Mouse (Mus musculus) spleen, adult 2 months (tissue): ENCODE results near the gene Prcd. TPM values are rescaled to one million over a fixed set of nuclear protein-coding genes. Genes with fewer than 3 reads are reported as not detected.
"Not testable (repeated sequence)": the region's sequence is repeated elsewhere in the genome, so short reads cannot be mapped to it uniquely, and the experiment has no call there.

ENCODE experiments used
- DNase-seq, 2 experiments: peaks; one replicate each; pipeline versions ENCODE4 v3.0.0 to v3.0.0-alpha.2; 2012 to 2021; ENCODE audit warnings: low spot score in 2 of 2, low read depth in 1 of 2
- H3K27ac ChIP-seq: fragments of 200-500 bp; 2 replicates; pipeline ENCODE4 v1.5.1; 2012; ENCODE audit warnings: low read length, inconsistent platforms; ENCODE audit not compliant: insufficient read depth
- H3K27me3 ChIP-seq: fragments of 200-500 bp; 2 replicates; pipeline ENCODE4 v1.6.1; 2012; ENCODE audit warnings: mild to moderate bottlenecking, moderate library complexity, low read length, inconsistent platforms; ENCODE audit not compliant: control insufficient read depth, insufficient read depth
- H3K36me3 ChIP-seq: fragments of 200-500 bp; 2 replicates; pipeline ENCODE4 v1.6.1; 2012; ENCODE audit warnings: mild to moderate bottlenecking, low read length, inconsistent platforms; ENCODE audit not compliant: control insufficient read depth, insufficient read depth
- H3K4me1 ChIP-seq: fragments of 200-500 bp; 2 replicates; pipeline ENCODE4 v1.6.1; 2011; ENCODE audit warnings: inconsistent platforms; ENCODE audit not compliant: control insufficient read depth, insufficient read depth, insufficient read length
- H3K4me3 ChIP-seq: fragments of 200-500 bp; 2 replicates; pipeline ENCODE4 v1.5.1; 2011; ENCODE audit warnings: mild to moderate bottlenecking, inconsistent platforms; ENCODE audit not compliant: insufficient read depth, insufficient read length; ENCODE audit errors: extremely low read depth
- CTCF ChIP-seq: fragments of 200-500 bp; IDR thresholded peaks from 2 replicates; pipeline ENCODE4 v1.5.1; 2011; ENCODE audit warnings: mild to moderate bottlenecking, inconsistent platforms; ENCODE audit not compliant: insufficient read depth, insufficient read length, insufficient replicate concordance; ENCODE audit errors: extremely low read depth
- POLR2A ChIP-seq: fragments of 200-500 bp; IDR thresholded peaks from 2 replicates; pipeline ENCODE4 v1.6.1; 2011; ENCODE audit warnings: low read depth, low read length, inconsistent platforms
- WGBS: fragments of 180-500 bp; shearing (Covaris S2); methylation state at CpG from one replicate; pipeline ENCODE4 v1.1.7; 2018; 5-methylcytosine and 5-hydroxymethylcytosine counted together
- polyA plus RNA-seq: library from polyadenylated mRNA; depleted of rRNA; stranded (reverse); fragments of >200 nt; gene quantifications from 2 replicates; pipeline ENCODE4 v1.2.3, GENCODE M21; 2012

The Prcd gene
- polyA plus RNA-seq, 1 experiment, result 0.72 TPM

DNA sequence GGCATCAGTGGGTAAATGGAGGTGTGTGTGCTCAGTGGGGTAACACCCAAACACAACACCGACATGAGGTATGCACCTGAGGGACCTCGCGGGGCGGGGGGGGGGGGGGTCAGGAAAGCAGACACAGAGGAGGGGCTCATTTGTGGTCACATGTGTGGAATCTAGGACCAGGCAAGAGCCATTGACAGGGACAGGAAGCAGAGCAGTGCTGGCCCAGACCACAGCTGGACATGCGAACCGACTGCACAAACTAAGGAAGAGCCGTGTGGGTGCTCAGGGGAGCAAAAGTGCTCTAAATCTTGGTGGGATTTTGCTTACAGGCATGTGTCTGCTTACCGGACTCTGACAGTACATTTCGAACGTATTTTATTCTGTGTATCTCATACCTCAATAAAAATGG, 12.0 kb downstream of the Prcd start:
- Histone ChIP-seq H3K27ac (no peak overlapping the region), H3K4me3 (no peak overlapping the region), H3K27me3 (no peaks in the 10 kb centered on the region), H3K4me1 (no peaks in the 10 kb centered on the region), H3K36me3 (no peaks in the 10 kb centered on the region)
- no peak for TF ChIP-seq CTCF
- no peak for TF ChIP-seq POLR2A
- DNase-seq, result no peak
- WGBS, result 89% methylated on average over 10 of the region's 10 CpGs

DNA sequence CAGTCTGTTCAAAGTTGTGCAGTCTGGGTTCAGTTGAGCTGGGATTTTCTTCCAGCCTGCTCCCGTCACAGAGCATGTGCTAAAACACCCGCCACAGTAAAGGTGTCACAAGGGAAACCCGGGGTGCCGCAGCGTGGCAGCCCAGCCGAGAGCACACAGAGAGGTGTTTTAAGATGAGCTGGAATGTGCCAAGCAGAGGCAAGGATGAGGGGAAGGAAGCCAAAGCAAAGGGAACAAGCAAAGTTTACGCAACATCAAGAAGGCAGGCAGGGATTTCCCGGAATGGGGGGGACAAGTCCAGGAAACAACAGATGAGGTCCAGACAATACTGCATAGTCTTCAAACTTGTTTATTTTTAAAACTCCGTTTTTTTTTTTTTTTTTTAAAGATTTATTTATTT, 13.2 kb downstream of the Prcd start:
- TF ChIP-seq CTCF (no peak), POLR2A (no peak)
- Histone ChIP-seq H3K27ac (no peak overlapping the region), H3K4me3 (no peak overlapping the region), H3K4me1 (no peaks in the 10 kb centered on the region), H3K27me3 (no peaks in the 10 kb centered on the region), H3K36me3 (no peaks in the 10 kb centered on the region)
- 80% methylated on average over 9 of the region's 9 CpGs for WGBS
- DNase-seq, result no peak

- 79% methylated on average over 5 of the region's 5 CpGs for WGBS
- H3K4me1 ChIP-seq, DNase-seq, H3K36me3 ChIP-seq, H3K27ac ChIP-seq, H3K4me3 ChIP-seq, H3K27me3 ChIP-seq: not testable (repeated sequence)
Observed at GRCm38 (mm10) chr11:116667012-116667411, 13.7 kb downstream of the Prcd start.

- DNase-seq, result no peak
- Histone ChIP-seq H3K27ac (no peak overlapping the region), H3K36me3 (no peaks in the 10 kb centered on the region; the same call in 1 of the 2 replicates), H3K27me3 (no peaks in the 10 kb centered on the region), H3K4me3 (no peak overlapping the region), H3K4me1 (no peaks in the 10 kb centered on the region)
- 74% methylated on average over 8 of the region's 8 CpGs for WGBS
- TF ChIP-seq CTCF (no peak), POLR2A (no peak)
Observed at GRCm38 (mm10) chr11:116667930-116668329, 14.6 kb downstream of the Prcd start.

DNA sequence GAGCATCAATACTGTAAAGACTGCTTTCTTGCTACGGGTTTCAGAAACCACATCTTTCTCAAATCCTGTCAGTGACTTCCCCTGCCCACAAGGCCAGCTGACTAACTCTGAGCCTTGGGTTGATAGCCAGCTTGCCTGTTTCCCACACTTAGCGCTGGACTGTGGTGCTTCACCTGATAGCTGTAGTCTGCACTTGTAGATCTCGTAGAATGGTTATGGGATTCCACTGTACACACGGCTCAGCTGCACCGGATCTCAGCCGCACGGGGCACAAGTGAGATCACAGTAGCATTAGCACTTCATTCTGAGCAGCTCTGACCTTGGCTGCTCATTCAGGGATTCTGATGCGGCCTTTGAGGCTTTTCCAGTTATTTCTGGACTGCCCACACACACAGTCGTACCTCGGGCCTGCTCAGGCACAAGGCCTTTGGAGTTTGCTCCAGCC, 15.1 kb downstream of the Prcd start:
- Histone ChIP-seq H3K27ac (no peak overlapping the region), H3K4me3 (no peak overlapping the region), H3K4me1 (no peaks in the 10 kb centered on the region), H3K36me3 (peaks cover 4% of the 10 kb centered on the region), H3K27me3 (no peaks in the 10 kb centered on the region)
- TF ChIP-seq CTCF (no peak), POLR2A (no peak)
- no peak for DNase-seq
- WGBS, result 59% methylated on average over 10 of the region's 10 CpGs

DNA sequence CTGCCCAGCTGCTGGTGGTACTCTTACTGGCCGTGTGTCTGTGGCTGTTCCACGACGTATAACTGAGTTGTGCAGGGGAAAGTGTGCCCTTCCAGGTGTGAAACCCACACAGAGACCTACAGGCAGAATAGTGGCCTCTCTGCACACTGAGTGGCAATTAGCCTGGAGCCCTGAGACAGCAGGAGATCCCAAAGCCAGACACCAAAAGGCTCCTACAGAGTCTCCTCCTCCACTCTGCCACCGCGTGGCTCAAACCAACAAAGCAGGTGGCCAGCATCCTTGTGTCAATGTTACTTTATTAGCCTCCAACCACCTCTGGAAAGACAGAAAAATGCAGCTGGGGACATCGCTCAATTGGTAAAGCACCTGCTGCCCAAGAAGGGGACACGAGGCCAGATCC, 15.5 kb downstream of the Prcd start:
- TF ChIP-seq CTCF (no peak), POLR2A (no peak)
- H3K27ac ChIP-seq, result no peak overlapping the region
- H3K27me3 ChIP-seq, result no peaks in the 10 kb centered on the region
- no peak for DNase-seq
- peaks cover 7% of the 10 kb centered on the region for H3K36me3 ChIP-seq
- 77% methylated on average over 7 of the region's 7 CpGs for WGBS
- H3K4me3 ChIP-seq, result no peak overlapping the region
- no peaks in the 10 kb centered on the region for H3K4me1 ChIP-seq

GRCm38 (mm10) chr11:116669316-116669715, 16.0 kb downstream of the Prcd start:
- no peak for DNase-seq
- Histone ChIP-seq H3K4me3 (no peak overlapping the region), H3K27ac (no peak overlapping the region), H3K27me3 (no peaks in the 10 kb centered on the region), H3K4me1 (no peaks in the 10 kb centered on the region), H3K36me3 (peaks cover 12% of the 10 kb centered on the region)
- 84% methylated on average over 5 of the region's 5 CpGs for WGBS
- TF ChIP-seq CTCF (no peak), POLR2A (no peak)
